In genomic region chr10:121754237-121754636, GRCm38 (mm10) we compare ENCODE assay signal across 25 mouse cellular contexts. TPM values are rescaled to one million over a fixed set of nuclear protein-coding genes. Genes with fewer than 3 reads are reported as not detected.
DNase-seq lines count a peak whose midpoint lies in the region; ATAC-seq and TF ChIP-seq lines count a peak whose summit lies in the region.
"Had no signal": no experiment of that assay in that cellular context is flagged by ENCODE, and none has a peak within 500 bp of the region (broad histone marks: within the 10 kb centered on the region; RNA-seq: fewer than 3 reads in every experiment).

No protein-coding gene starts in this region.

- no peak overlapping the region for H3K27ac ChIP-seq in forebrain, embryonic 11.5 days (ENCODE audit: low read depth, low read length)
- no peak overlapping the region for H3K27ac ChIP-seq in forebrain, embryonic 10.5 days
- H3K27ac ChIP-seq in lung, postnatal 0 days (ENCODE audit: low read length): no peak overlapping the region
- H3K27ac ChIP-seq: forebrain, embryonic 15.5 days; gastrocnemius, adult 2 months; heart, adult 2 months; kidney, postnatal 0 days; limb, embryonic 10.5 days; limb, embryonic 15.5 days; liver, embryonic 13.5 days; macrophage had no signal

- no peaks in the 10 kb centered on the region for H3K4me1 ChIP-seq in forebrain, embryonic 11.5 days (replicated peaks; ENCODE audit: control insufficient read depth, insufficient read depth, low read length)
- H3K4me1 ChIP-seq in forebrain, embryonic 10.5 days: no peaks in the 10 kb centered on the region
- H3K4me1 ChIP-seq in lung, postnatal 0 days (ENCODE audit: insufficient read depth, low read depth, low read length): no peaks in the 10 kb centered on the region
- H3K4me1 ChIP-seq: forebrain, embryonic 15.5 days; limb, embryonic 10.5 days; limb, embryonic 15.5 days; liver, embryonic 13.5 days had no signal

- H3K4me2 ChIP-seq in forebrain, embryonic 11.5 days (ENCODE audit: low read depth, low read length, severe bottlenecking): no peak overlapping the region
- no peak overlapping the region for H3K4me2 ChIP-seq in lung, postnatal 0 days (replicated peaks; ENCODE audit: low read depth, low read length)
- H3K4me2 ChIP-seq: forebrain, embryonic 15.5 days; limb, embryonic 15.5 days; liver, embryonic 13.5 days had no signal

- 87% methylated on average over 5 of the region's 5 CpGs for WGBS in forebrain, embryonic 11.5 days
- 88% methylated on average over 5 of the region's 5 CpGs for WGBS in forebrain, embryonic 10.5 days
- WGBS in lung, postnatal 0 days: 52% methylated on average over 5 of the region's 5 CpGs

- peak; percentile 33 for DNase-seq in forebrain, embryonic 11.5 days (ENCODE audit: low spot score)
- DNase-seq in forebrain, embryonic 10.5 days (ENCODE audit: extremely low spot score, low spot score): no peak
- peak; percentile 78 for DNase-seq in lung, postnatal 0 days (ENCODE audit: low spot score)
- DNase-seq in lung, postnatal 4 days: peak; percentile 36 to 71
- DNase-seq in kidney, adult 18-20 months: no peak
- no peak for DNase-seq in kidney, postnatal 25 days
- DNase-seq: adrenal gland, postnatal 10 days; cerebellum, adult 9-10 months; cerebellum, postnatal 36 days; gastrocnemius, adult 2 months; gastrocnemius, postnatal 36 days; heart, adult 2 months; kidney, adult 2 months; layer of hippocampus, adult 9-11 months; liver, embryonic 13.5 days; midbrain, embryonic 14.5 days; right cerebral cortex, postnatal 14 days had no signal

- TF ChIP-seq EP300 in lung, postnatal 0 days (IDR thresholded peaks at IDR 0.05): peak; percentile 43; the same call in 1 of the 2 replicates

- H3K4me3 ChIP-seq in forebrain, embryonic 11.5 days (ENCODE audit: low read depth, low read length): no peak overlapping the region
- H3K4me3 ChIP-seq in forebrain, embryonic 10.5 days: no peak overlapping the region
- H3K4me3 ChIP-seq in lung, postnatal 0 days (ENCODE audit: low read depth, low read length): no peak overlapping the region
- H3K4me3 ChIP-seq: forebrain, embryonic 15.5 days; gastrocnemius, adult 2 months; heart, adult 2 months; limb, embryonic 10.5 days; limb, embryonic 15.5 days; liver, embryonic 13.5 days had no signal

- H3K27me3 ChIP-seq in forebrain, embryonic 11.5 days (ENCODE audit: control insufficient read depth, insufficient read depth, low read length): no peaks in the 10 kb centered on the region
- no peaks in the 10 kb centered on the region for H3K27me3 ChIP-seq in forebrain, embryonic 10.5 days (ENCODE audit: poor library complexity, severe bottlenecking)
- no peaks in the 10 kb centered on the region for H3K27me3 ChIP-seq in lung, postnatal 0 days (replicated peaks; ENCODE audit: insufficient read depth, low read length)
- H3K27me3 ChIP-seq: forebrain, embryonic 15.5 days; limb, embryonic 15.5 days; liver, embryonic 13.5 days had no signal

- H3K36me3 ChIP-seq in forebrain, embryonic 11.5 days (ENCODE audit: control insufficient read depth, insufficient read depth, low read length): no peaks in the 10 kb centered on the region; the same call in 1 of the 2 replicates
- peaks cover 36% of the 10 kb centered on the region for H3K36me3 ChIP-seq in forebrain, embryonic 10.5 days (replicated peaks)
- H3K36me3 ChIP-seq in lung, postnatal 0 days (ENCODE audit: insufficient read depth, low read length): no peaks in the 10 kb centered on the region

- TF ChIP-seq CTCF in lung, postnatal 0 days (IDR thresholded peaks at IDR 0.05): no peak

- H3K9ac ChIP-seq in forebrain, embryonic 11.5 days (ENCODE audit: low read length): no peak overlapping the region
- H3K9ac ChIP-seq in lung, postnatal 0 days (replicated peaks; ENCODE audit: low read depth): no peak overlapping the region
- H3K9ac ChIP-seq: forebrain, embryonic 15.5 days; limb, embryonic 15.5 days; liver, embryonic 13.5 days had no signal

- H3K9me3 ChIP-seq in forebrain, embryonic 11.5 days (ENCODE audit: control insufficient read depth, low read length): no peaks in the 10 kb centered on the region
- H3K9me3 ChIP-seq in forebrain, embryonic 10.5 days: no peaks in the 10 kb centered on the region; the same call in 1 of the 2 replicates
- H3K9me3 ChIP-seq in lung, postnatal 0 days (ENCODE audit: low read length): no peaks in the 10 kb centered on the region
- H3K9me3 ChIP-seq: forebrain, embryonic 15.5 days; G1E; limb, embryonic 10.5 days; limb, embryonic 15.5 days; liver, embryonic 13.5 days had no signal

- ATAC-seq in forebrain, embryonic 11.5 days (replicated peaks; ENCODE audit: low FRiP score): no peak
- ATAC-seq in lung, postnatal 0 days: peak; percentile 83
- ATAC-seq in frontal cortex, adult (ENCODE audit: low TSS enrichment): no peak
- ATAC-seq: forebrain, embryonic 15.5 days; hindbrain, embryonic 16.5 days had no signal

RNA-seq across cellular contexts. Expression of gene BC048403, which starts 14.5 kb away (rescaled TPM):
- polyA plus RNA-seq in forebrain, embryonic 11.5 days (2014; fragmentation: Nextera tagmentation; extraction: Ambion mirVana): 2.5 and 3.5 TPM in 2 replicates
- 3.3 and 3.5 TPM in 2 replicates for polyA plus RNA-seq in forebrain, embryonic 10.5 days (2016; fragmentation: Nextera tagmentation; extraction: Ambion mirVana)
- polyA plus RNA-seq in lung, postnatal 0 days (2015; fragmentation: Nextera tagmentation; extraction: Ambion mirVana): 2.5 and 3.0 TPM in 2 replicates

Comparison
In these comparisons a context has a peak if more than half of its experiments do, and no peak if none do; other contexts are left out.
1. DNase-seq: peak in forebrain, embryonic 11.5 days (single experiment), lung, postnatal 0 days (single experiment) and lung, postnatal 4 days (2 of 2); none in forebrain, embryonic 10.5 days (single experiment), kidney, adult 18-20 months (single experiment) and kidney, postnatal 25 days (0 of 2).